Mouse (Mus musculus) midbrain, embryonic 14.5 days (tissue): ENCODE data around the gene Klhl3. TPM values are rescaled to one million over a fixed set of nuclear protein-coding genes. Genes with fewer than 3 reads are reported as not detected.

Source experiments
- ATAC-seq: fragments of 200-750 bp; cut with Nextera tagmentation; 2 replicates; pipeline ENCODE4 v1.8.0; 2017; ENCODE audit warnings: moderate number of reproducible peaks, moderate library complexity; ENCODE audit not compliant: low FRiP score, low TSS enrichment
- DNase-seq: peaks from one replicate; pipeline ENCODE4 v3.0.0-alpha.2; 2015
- H3K27ac ChIP-seq: fragments of 300-500 bp; sonication (generic); replicated peaks from 2 replicates; pipeline ENCODE4 v1.5.1; 2014; ENCODE audit warnings: mild to moderate bottlenecking, low read depth, low read length, moderate library complexity
- H3K27me3 ChIP-seq: fragments of 300-500 bp; sonication (generic); 2 replicates; pipeline ENCODE4 v1.6.1; 2014; ENCODE audit warnings: low read length, control low read depth, mixed read lengths; ENCODE audit not compliant: control insufficient read depth, insufficient read depth
- H3K36me3 ChIP-seq: fragments of 300-500 bp; sonication (generic); 2 replicates; pipeline ENCODE4 v1.6.1; 2014; ENCODE audit warnings: low read length, control low read depth; ENCODE audit not compliant: control insufficient read depth, insufficient read depth
- H3K4me1 ChIP-seq: fragments of 300-500 bp; sonication (generic); 2 replicates; pipeline ENCODE4 v1.6.1; 2014; ENCODE audit warnings: mild to moderate bottlenecking, antibody characterized with exemption, low read length, control low read depth; ENCODE audit not compliant: control insufficient read depth, insufficient read depth
- H3K4me2 ChIP-seq: fragments of 300-500 bp; sonication (generic); 2 replicates; pipeline ENCODE4 v1.6.1; 2014; ENCODE audit warnings: mild to moderate bottlenecking, low read length, moderate library complexity
- H3K4me3 ChIP-seq: fragments of 300-500 bp; sonication (generic); replicated peaks from 2 replicates; pipeline ENCODE4 v1.5.1; 2014; ENCODE audit warnings: low read depth, low read length
- H3K9ac ChIP-seq: fragments of 300-500 bp; sonication (generic); replicated peaks from 2 replicates; pipeline ENCODE4 v1.6.1; 2014; ENCODE audit warnings: mild to moderate bottlenecking, low read length, moderate library complexity
- H3K9me3 ChIP-seq: fragments of 300-500 bp; sonication (generic); 2 replicates; pipeline ENCODE4 v1.6.1; 2016; ENCODE audit warnings: low read length, control low read depth, mixed read lengths; ENCODE audit not compliant: control insufficient read depth
- WGBS: fragments of 180-500 bp; shearing (Covaris S2); extraction: QIAGEN DNeasy Blood & Tissue Kit; methylation state at CpG from one replicate; pipeline ENCODE4 v1.1.7; 2014; 5-methylcytosine and 5-hydroxymethylcytosine counted together
- polyA plus RNA-seq: library from polyadenylated mRNA; unstranded; fragments of >200 nt; fragmentation: Nextera tagmentation; extraction: Ambion mirVana; gene quantifications from 2 replicates; pipeline ENCODE4 v1.2.1, GENCODE M21; 2014

Klhl3 gene
- polyA plus RNA-seq, 1 experiment from 2014 or later = 10.1 TPM

DNA sequence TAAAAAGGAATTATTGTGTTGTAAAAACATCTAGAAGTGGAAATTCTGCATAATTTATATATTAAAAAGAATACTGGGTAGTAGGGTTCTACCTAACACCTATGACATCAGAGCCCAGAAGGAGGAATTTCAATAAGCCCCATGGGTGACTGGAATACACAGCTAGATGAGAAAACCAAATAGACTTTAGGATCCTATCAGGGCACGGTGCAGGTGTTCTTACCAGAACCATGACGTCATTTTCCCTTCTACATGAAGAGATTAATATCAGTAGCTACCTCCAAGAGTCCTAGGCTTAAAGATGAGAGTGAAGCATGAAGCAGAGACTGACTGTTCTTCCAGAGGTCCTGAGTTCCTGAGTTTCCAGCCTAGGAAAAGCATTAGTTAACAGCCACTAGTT, 3.4 kb upstream of the Klhl3 start:
- Histone ChIP-seq H3K27me3 (no peaks in the 10 kb centered on the region), H3K9me3 (no peaks in the 10 kb centered on the region), H3K4me2 (no peak overlapping the region), H3K36me3 (no peaks in the 10 kb centered on the region), H3K27ac (no peak overlapping the region), H3K4me1 (peaks cover 12% of the 10 kb centered on the region), H3K4me3 (no peak overlapping the region), H3K9ac (no peak overlapping the region)
- ATAC-seq = no peak
- DNase-seq = no peak
- WGBS = 88% methylated on average over 2 of the region's 2 CpGs

DNA sequence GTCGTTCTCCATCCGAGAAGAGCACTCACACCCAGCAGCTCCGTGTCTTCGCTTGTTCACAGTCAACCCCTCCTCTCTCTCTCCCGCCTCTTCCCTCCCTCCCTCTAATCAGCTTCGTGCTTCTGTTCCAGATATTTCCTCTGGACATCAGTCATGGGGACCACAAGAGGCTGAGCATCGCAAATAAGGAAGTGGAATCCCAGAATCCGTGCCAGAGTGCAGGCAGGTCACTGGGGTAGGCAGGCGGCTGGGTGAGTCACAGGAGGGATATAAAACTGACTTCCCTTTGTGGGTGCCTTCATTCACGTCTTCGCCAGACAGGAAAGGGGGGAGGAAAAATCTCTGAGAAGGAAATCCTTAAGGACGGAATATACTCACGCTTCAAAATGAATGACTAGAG, 1.8 kb upstream of the Klhl3 start:
- WGBS = 78% methylated on average over 13 of the region's 13 CpGs
- no peak overlapping the region for H3K9ac ChIP-seq
- H3K4me3 ChIP-seq = no peak overlapping the region
- ATAC-seq = no peak
- no peak overlapping the region for H3K27ac ChIP-seq
- DNase-seq = no peak
- H3K27me3 ChIP-seq = no peaks in the 10 kb centered on the region
- no peaks in the 10 kb centered on the region for H3K9me3 ChIP-seq
- peaks cover 18% of the 10 kb centered on the region for H3K4me1 ChIP-seq
- H3K36me3 ChIP-seq = no peaks in the 10 kb centered on the region
- no peak overlapping the region for H3K4me2 ChIP-seq

DNA sequence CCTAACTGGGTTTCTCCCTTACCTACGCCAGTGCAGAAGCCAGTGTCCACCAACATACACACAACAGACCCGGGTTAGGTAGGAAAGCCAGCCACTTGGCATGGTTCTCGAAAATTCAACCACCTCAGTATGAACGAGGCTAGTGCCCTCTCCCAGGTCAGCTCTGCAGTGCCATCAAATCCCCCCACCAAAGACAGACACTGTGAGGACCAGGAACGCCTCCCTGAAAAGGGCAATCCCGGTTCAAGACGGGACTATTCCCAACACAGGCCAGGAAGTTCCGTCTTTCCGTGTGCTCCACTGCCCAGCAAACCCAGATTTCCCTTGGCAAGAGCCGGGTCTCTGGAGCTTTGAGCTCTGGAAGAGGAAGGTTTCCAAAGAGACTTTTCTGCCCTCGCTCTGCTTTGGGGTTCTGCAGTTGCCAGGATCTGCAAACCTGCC, 771 bp downstream of the Klhl3 start:
- H3K4me1 ChIP-seq = peaks cover 18% of the 10 kb centered on the region
- H3K36me3 ChIP-seq = no peaks in the 10 kb centered on the region
- DNase-seq = no peak
- WGBS = 17% methylated on average over 11 of the region's 11 CpGs
- ATAC-seq = no peak
- peak overlapping the region; percentile 53 for H3K4me3 ChIP-seq
- peak overlapping the region; percentile 93 for H3K27ac ChIP-seq
- H3K9me3 ChIP-seq = no peaks in the 10 kb centered on the region
- peak overlapping the region; percentile 81 for H3K9ac ChIP-seq
- H3K27me3 ChIP-seq = no peaks in the 10 kb centered on the region
- peak overlapping the region; percentile 70 for H3K4me2 ChIP-seq

DNA sequence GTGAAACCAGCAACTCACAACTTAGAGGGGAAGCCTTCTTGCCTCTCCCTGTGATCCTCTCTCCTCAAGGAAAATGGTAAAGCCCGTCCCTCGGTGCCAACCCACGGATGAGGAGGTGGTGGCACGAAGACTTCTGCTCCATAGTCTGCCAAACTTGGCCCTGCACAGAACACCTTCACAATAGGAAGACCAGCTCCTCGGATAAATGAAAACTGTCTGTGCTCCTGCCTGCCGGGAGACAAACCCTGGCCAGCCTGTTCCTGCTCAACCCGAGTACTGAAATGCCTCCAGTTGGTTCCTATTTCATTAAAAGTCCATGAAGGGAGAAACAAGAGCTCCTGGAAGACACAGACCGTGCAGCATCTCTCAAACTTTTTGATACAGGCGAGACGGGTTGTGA, 1.2 kb downstream of the Klhl3 start:
- H3K4me2 ChIP-seq = peak overlapping the region; percentile 70
- no peaks in the 10 kb centered on the region for H3K36me3 ChIP-seq
- 75% methylated on average over 10 of the region's 10 CpGs for WGBS
- ATAC-seq = no peak
- H3K4me1 ChIP-seq = peaks cover 18% of the 10 kb centered on the region
- DNase-seq = peak; percentile 24
- H3K27me3 ChIP-seq = no peaks in the 10 kb centered on the region
- H3K4me3 ChIP-seq = peak overlapping the region; percentile 53
- H3K27ac ChIP-seq = peak overlapping the region; percentile 93; the same call in 1 of the 2 replicates
- H3K9me3 ChIP-seq = no peaks in the 10 kb centered on the region
- peak overlapping the region; percentile 81 for H3K9ac ChIP-seq

DNA sequence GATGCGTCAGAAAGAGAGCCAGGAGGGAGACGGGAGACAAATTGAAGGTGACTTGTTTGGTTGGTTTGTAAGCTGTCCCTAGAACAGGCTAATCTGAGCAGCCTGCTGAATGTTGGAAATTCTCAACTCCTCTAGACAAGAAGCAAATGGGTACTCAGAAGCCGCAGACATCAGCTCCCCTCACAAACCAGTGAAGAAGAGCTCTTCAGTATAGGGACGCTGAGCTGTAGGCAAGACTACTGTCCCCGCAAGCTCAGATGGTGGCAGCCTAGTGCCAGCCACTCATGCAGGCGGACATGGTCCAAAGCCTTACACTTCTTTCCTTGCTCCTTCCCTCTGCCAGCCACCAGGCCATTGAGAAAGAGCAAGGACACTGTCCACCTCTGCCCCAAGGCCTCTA, 2.1 kb downstream of the Klhl3 start:
- Histone ChIP-seq H3K4me1 (peaks cover 18% of the 10 kb centered on the region), H3K9me3 (no peaks in the 10 kb centered on the region), H3K27me3 (no peaks in the 10 kb centered on the region), H3K9ac (no peak overlapping the region), H3K4me2 (peak overlapping the region; percentile 70; the same call in 1 of the 2 replicates), H3K27ac (no peak overlapping the region), H3K36me3 (no peaks in the 10 kb centered on the region), H3K4me3 (no peak overlapping the region)
- DNase-seq (no peak), ATAC-seq (no peak)
- WGBS = 95% methylated on average over 6 of the region's 6 CpGs

DNA sequence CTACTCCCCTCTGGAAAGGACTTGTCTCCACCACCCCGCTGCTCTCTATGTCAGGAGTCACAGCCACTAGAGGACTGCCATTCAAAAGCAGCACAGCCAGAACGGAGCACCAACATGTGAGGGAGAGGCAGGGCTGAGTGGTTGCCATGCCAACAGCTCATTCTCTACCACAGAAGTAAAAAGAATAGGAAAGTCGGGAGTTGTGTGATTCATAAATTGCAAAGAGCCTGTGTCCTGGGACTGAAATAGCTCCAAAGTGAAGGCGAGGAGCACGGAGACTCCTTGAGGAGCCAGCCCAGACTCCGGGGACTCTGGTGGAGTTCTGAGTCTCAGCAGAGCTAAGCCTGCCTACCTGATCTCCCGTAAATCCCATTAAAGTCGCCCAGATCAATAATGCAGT, 22.7 kb downstream of the Klhl3 start:
- Histone ChIP-seq H3K27ac (peak overlapping the region; percentile 72), H3K4me2 (peak overlapping the region; percentile 39), H3K4me3 (no peak overlapping the region), H3K9me3 (no peaks in the 10 kb centered on the region), H3K36me3 (0 out of 2 replicates have a peak, but pooled peaks cover 9% of the 10 kb centered on the region), H3K4me1 (peaks cover 13% of the 10 kb centered on the region), H3K27me3 (no peaks in the 10 kb centered on the region), H3K9ac (no peak overlapping the region)
- 5% methylated on average over 8 of the region's 8 CpGs for WGBS
- DNase-seq (peak; percentile 83), ATAC-seq (peak; percentile 80)

DNA sequence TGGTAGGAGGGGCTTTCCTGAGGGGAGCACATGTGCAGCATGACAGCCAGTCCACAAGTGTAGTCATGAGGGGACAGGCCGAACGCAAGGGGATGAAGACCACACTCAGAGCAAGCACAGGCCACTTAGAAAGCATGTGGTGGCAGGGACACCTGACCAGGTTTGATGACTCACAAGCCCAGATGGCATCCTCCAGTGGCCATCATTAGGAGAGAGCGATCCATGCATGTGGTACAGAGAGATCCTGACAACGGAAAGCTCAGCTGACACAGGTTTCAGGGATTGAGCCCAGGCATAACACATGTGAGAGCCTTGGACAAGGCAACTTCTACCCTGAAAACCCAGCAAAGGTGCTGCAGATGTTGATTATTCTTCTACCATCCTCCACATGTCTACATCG, 29.0 kb downstream of the Klhl3 start:
- Histone ChIP-seq H3K27me3 (no peaks in the 10 kb centered on the region), H3K4me2 (no peak overlapping the region), H3K9me3 (no peaks in the 10 kb centered on the region), H3K4me1 (no peaks in the 10 kb centered on the region), H3K27ac (no peak overlapping the region), H3K9ac (no peak overlapping the region), H3K4me3 (no peak overlapping the region), H3K36me3 (peaks cover 13% of the 10 kb centered on the region; the same call in 1 of the 2 replicates)
- DNase-seq (no peak), ATAC-seq (no peak)
- 97% methylated on average over 5 of the region's 5 CpGs for WGBS

DNA sequence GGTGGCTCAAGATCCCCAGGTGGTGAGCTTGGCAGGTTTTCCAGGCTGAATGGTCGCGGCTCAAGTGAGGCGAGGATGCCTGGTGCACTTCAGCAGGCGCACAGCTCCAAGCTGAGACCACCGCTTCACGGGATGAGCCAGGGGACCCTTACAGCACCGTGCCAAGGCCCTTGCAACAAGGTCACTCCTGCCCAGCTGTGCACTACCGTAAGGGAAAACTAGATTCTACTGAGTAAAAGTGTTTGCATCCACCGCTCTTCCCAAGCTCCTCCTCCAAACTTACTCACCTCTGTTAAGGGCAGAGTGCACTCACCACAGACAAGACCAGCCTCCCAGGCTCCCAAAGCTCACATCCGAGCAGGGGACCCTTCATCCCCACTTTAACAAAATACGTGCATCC, 29.9 kb downstream of the Klhl3 start:
- Histone ChIP-seq H3K36me3 (peaks cover 13% of the 10 kb centered on the region; the same call in 1 of the 2 replicates), H3K27me3 (no peaks in the 10 kb centered on the region), H3K9ac (no peak overlapping the region), H3K27ac (no peak overlapping the region), H3K4me3 (no peak overlapping the region), H3K4me1 (no peaks in the 10 kb centered on the region), H3K4me2 (no peak overlapping the region), H3K9me3 (no peaks in the 10 kb centered on the region)
- WGBS = 79% methylated on average over 11 of the region's 11 CpGs
- DNase-seq (no peak), ATAC-seq (no peak)

DNA sequence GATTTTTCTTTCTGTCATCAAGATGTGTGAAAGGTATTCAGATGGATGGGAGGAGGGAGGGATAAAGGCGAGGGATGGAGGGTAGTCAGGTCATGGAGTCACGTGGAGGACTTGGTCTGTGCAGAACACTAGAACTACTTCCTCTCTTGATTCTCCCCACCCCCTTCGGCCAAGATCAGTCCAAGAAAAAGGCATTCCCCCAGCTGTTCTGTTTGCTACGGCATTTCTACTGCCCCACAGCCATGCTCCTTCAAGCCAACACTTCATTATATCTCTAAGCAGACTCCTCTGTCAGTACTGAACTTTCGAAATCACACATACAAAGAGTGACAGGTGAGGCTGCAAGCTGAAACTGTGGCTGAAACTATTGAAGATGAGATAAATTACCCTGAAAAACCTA, 30.3 kb downstream of the Klhl3 start:
- Histone ChIP-seq H3K4me3 (no peak overlapping the region), H3K9ac (no peak overlapping the region), H3K4me2 (no peak overlapping the region), H3K36me3 (peaks cover 13% of the 10 kb centered on the region; the same call in 1 of the 2 replicates), H3K9me3 (no peaks in the 10 kb centered on the region), H3K4me1 (no peaks in the 10 kb centered on the region), H3K27ac (no peak overlapping the region), H3K27me3 (no peaks in the 10 kb centered on the region)
- no peak for DNase-seq
- ATAC-seq = no peak
- 78% methylated on average over 5 of the region's 5 CpGs for WGBS
